Mouse (Mus musculus) lung, postnatal 0 days (tissue): ENCODE results near the gene Foxj1.

Experiments
- CTCF ChIP-seq: IDR thresholded peaks from 2 replicates; pipeline ENCODE4 v1.5.1; 2016; ENCODE audit warnings: antibody characterized with exemption, mild to moderate bottlenecking
- EP300 ChIP-seq: IDR thresholded peaks from 2 replicates; pipeline ENCODE4 v1.6.1; 2016; ENCODE audit warnings: antibody characterized with exemption, mild to moderate bottlenecking, control low read depth

GRCm38 (mm10) chr11:116309601-116310000 lies 25.6 kb downstream of the Foxj1 start:
- TF ChIP-seq EP300 (no peak), CTCF (no peak)
